Mouse (Mus musculus): Measurements from ENCODE around the gene Il21r.

Il21r gene

GRCm38 (mm10) chr7:125600612-125601279, 2.5 kb upstream of the Il21r start:
- DNase-seq (ENCODE audit: low read depth, low spot score): no peak

- DNase-seq (ENCODE audit: low read depth, low spot score): no peak
Observed at GRCm38 (mm10) chr7:125601280-125601670, 2.0 kb upstream of the Il21r start.

- DNase-seq (ENCODE audit: low read depth, low spot score): no peak
Observed at GRCm38 (mm10) chr7:125601821-125602448, 1.3 kb upstream of the Il21r start.

GRCm38 (mm10) chr7:125604362-125605319, 1.4 kb downstream of the Il21r start:
- no peak for DNase-seq (ENCODE audit: low read depth, low spot score)

- DNase-seq (ENCODE audit: low read depth, low spot score): no peak
Observed at GRCm38 (mm10) chr7:125605725-125606139, 2.5 kb downstream of the Il21r start.

GRCm38 (mm10) chr7:125606265-125607164, 3.3 kb downstream of the Il21r start:
- DNase-seq (ENCODE audit: low read depth, low spot score): no peak

GRCm38 (mm10) chr7:125607384-125608182, 4.4 kb downstream of the Il21r start:
- no peak for DNase-seq (ENCODE audit: low read depth, low spot score)

- DNase-seq (ENCODE audit: low read depth, low spot score): no peak
Observed at GRCm38 (mm10) chr7:125608183-125608688, 5.0 kb downstream of the Il21r start.

- no peak for DNase-seq (ENCODE audit: low read depth, low spot score)
Observed at GRCm38 (mm10) chr7:125613579-125613978, 10.3 kb downstream of the Il21r start.

GRCm38 (mm10) chr7:125615453-125615852, 12.2 kb downstream of the Il21r start:
- no peak for DNase-seq (ENCODE audit: low read depth, low spot score)

- DNase-seq (ENCODE audit: low read depth, low spot score): no peak
Observed at GRCm38 (mm10) chr7:125618016-125618415, 14.8 kb downstream of the Il21r start.

GRCm38 (mm10) chr7:125620077-125620476, 16.8 kb downstream of the Il21r start:
- DNase-seq (ENCODE audit: low read depth, low spot score): no peak

- DNase-seq (ENCODE audit: low read depth, low spot score): no peak
Observed at GRCm38 (mm10) chr7:125622741-125623685, 19.8 kb downstream of the Il21r start.

GRCm38 (mm10) chr7:125625219-125625618, 22.0 kb downstream of the Il21r start:
- no peak for DNase-seq (ENCODE audit: low read depth, low spot score)

GRCm38 (mm10) chr7:125625829-125626228, 22.6 kb downstream of the Il21r start:
- no peak for DNase-seq (ENCODE audit: low read depth, low spot score)

- no peak for DNase-seq (ENCODE audit: low read depth, low spot score)
Observed at GRCm38 (mm10) chr7:125630317-125630716, 27.1 kb downstream of the Il21r start.

- no peak for DNase-seq (ENCODE audit: low read depth, low spot score)
Observed at GRCm38 (mm10) chr7:125630989-125631388, 27.8 kb downstream of the Il21r start.

- no peak for DNase-seq (ENCODE audit: low read depth, low spot score)
Observed at GRCm38 (mm10) chr7:125637220-125638140, 34.3 kb downstream of the Il21r start.

Data from forelimb bud, embryonic 11.5 days (tissue).